Mouse (Mus musculus) brown adipose tissue, adult 24 weeks (tissue): ENCODE measurements around the gene Gm20661. TPM values are rescaled to one million over a fixed set of nuclear protein-coding genes. Genes with fewer than 3 reads are reported as not detected.
A peak's percentile ranks its signal among the peaks of the same experiment; 100 is the strongest.

Source experiments
- H3K27ac ChIP-seq: fragments of 200-500 bp; replicated peaks from 2 replicates; pipeline ENCODE4 v1.5.1; 2012; ENCODE audit warnings: low read depth, mild to moderate bottlenecking, low read length
- H3K4me1 ChIP-seq: fragments of 200-500 bp; 2 replicates; pipeline ENCODE4 v1.6.1; 2012; ENCODE audit warnings: low read length, mixed read lengths; ENCODE audit not compliant: control insufficient read depth, insufficient read depth, insufficient read length
- H3K4me3 ChIP-seq: fragments of 200-500 bp; 2 replicates; pipeline ENCODE4 v1.5.1; 2012; ENCODE audit warnings: low read depth, mild to moderate bottlenecking, low read length, moderate library complexity; ENCODE audit not compliant: insufficient read depth
- polyA plus RNA-seq: library from polyadenylated mRNA; stranded (reverse); fragments of >200 nt; gene quantifications from 2 replicates; pipeline ENCODE4 v1.2.4, GENCODE M21; 2012; ENCODE audit not compliant: missing spikeins, insufficient read depth, insufficient read length

Gene Gm20661
- polyA plus RNA-seq, 1 experiment, result not detected

DNA sequence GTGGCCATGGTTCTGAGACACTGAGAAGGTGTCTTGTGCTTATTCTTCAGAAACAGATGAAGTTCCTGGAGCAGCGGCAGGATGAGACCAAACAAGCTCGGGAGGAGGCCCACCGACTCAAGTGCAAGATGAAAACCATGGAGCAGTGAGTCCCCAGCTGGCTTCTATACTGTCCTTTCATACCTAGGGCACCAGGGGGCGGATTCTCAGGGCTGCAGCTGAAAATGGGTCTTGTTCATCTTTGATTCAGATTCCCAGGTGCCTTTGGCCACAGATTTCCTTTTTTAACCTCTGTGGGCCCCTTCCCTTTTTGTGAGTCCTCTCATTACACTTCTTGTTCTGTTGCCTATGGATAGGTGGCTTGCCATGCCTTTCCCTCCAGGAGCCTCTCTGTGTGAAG lies 21.9 kb upstream of the Gm20661 start:
- Histone ChIP-seq H3K4me3 (no peak overlapping the region), H3K4me1 (peaks cover 10% of the 10 kb centered on the region), H3K27ac (no peak overlapping the region)

- Histone ChIP-seq H3K4me3 (no peak overlapping the region), H3K4me1 (peaks cover 12% of the 10 kb centered on the region), H3K27ac (no peak overlapping the region)
Observed at GRCm38 (mm10) chr9:107961351-107961762, 21.5 kb upstream of the Gm20661 start.

GRCm38 (mm10) chr9:107961881-107962280 lies 21.0 kb upstream of the Gm20661 start:
- H3K4me3 ChIP-seq, result no peak overlapping the region
- peaks cover 12% of the 10 kb centered on the region for H3K4me1 ChIP-seq
- H3K27ac ChIP-seq, result no peak overlapping the region

DNA sequence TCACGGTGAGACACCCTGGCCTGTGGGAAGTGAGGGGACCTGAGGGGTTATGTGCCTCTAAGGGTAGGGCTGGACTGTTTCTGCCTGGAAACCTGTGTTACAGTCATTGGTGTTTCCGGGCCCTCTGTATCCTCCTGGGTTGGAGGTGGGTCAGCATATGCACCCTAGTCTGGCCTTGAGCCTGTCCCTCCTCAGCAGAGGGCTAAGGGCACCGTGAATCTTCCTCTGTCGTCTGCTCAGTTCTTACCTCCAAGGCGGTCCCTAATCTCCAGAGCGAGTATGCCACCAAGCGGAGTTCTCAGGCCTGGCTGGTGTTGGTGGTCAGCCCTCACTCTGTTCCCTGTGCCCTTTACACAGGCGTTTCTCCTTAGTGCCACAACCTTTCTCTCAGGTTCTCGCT lies 19.9 kb upstream of the Gm20661 start:
- Histone ChIP-seq H3K27ac (no peak overlapping the region), H3K4me3 (no peak overlapping the region), H3K4me1 (peaks cover 19% of the 10 kb centered on the region)

- Histone ChIP-seq H3K4me3 (no peak overlapping the region), H3K27ac (peak overlapping the region; percentile 98), H3K4me1 (peaks cover 24% of the 10 kb centered on the region)
Observed at GRCm38 (mm10) chr9:107963700-107964099, 19.2 kb upstream of the Gm20661 start.

DNA sequence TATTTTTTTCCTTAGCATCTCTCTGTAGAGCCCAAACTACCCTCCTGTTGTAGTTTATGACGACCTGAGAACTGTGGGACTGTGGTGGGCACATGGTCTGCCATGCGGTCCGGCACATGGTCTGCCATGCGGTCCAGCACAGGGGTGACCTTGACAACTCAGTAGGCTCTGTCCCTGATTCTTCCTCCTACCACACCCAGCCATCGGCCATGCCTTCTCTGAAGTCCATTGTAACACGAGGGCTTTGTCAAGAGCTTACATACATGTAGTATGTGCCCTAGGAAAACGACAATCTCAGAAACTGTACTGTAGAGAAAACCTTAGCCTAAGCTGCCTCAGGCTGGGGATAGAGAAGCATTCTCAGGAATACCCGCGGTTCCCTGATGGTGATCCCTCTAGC lies 18.2 kb upstream of the Gm20661 start:
- Histone ChIP-seq H3K4me1 (peaks cover 25% of the 10 kb centered on the region), H3K4me3 (no peak overlapping the region), H3K27ac (peak overlapping the region; percentile 98)

DNA sequence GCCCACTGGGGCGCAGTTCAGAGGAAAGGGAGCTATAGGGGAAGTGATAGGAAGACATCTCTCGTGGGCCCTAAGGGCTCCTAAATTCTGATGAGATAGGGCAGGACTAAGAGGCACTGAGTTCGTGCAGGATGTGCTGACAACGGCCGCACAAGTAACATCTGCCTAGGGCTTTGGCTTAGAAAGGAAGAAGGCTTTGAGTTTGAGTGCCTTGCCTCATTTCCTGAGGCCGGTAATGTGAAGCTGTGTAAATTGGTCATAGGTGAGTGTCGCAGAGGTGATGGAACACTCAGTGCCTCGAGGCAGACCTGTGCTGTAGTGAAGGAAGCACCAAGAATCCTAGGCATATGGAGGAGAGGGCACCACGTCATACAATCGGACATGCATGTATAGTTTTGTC lies 16.2 kb upstream of the Gm20661 start:
- Histone ChIP-seq H3K4me1 (peaks cover 37% of the 10 kb centered on the region), H3K4me3 (0 out of 2 replicates have a peak overlapping the region, but pooled peaks have one; percentile 2), H3K27ac (peak overlapping the region; percentile 98)

DNA sequence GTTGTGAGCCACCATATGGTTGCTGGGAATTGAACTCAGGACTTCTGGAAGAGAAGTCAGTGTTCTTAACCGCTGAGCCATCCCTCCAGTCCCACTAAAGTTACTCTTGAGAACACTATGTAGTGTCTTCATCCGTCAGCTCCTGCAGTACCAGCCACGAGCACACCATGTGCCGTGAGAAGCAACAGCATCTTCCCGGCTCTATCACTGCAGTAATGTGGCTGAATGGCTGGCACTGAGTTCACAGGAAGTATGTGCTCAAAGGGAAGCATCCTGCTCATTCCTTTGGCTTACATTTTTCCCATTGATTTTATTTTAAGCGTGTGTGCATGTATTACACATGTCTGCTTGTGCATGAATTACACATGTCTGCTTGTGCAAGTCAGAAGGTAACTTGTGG lies 15.4 kb upstream of the Gm20661 start:
- Histone ChIP-seq H3K4me3 (no peak overlapping the region), H3K27ac (peak overlapping the region; percentile 88), H3K4me1 (peaks cover 37% of the 10 kb centered on the region)

DNA sequence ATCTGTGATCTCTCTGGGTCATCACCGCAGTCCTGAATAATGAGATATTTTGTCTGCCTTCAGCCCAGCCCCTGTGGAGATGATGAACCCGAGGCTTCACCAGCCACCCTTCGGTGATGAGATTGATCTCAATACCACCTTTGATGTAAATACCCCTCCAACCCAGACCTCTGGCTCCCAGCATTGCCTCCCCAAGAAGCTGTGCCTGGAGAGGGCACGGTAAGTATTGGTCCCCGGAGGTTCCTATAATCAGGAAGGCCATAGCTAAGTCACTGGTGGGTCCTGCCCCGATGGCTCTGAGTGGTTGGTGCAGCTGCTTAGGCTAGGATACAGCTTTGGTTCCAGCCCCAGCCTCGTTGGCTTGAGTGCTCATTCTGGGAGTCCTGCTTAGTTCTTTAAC lies 14.3 kb upstream of the Gm20661 start:
- Histone ChIP-seq H3K27ac (peak overlapping the region; percentile 88), H3K4me3 (no peak overlapping the region), H3K4me1 (peaks cover 37% of the 10 kb centered on the region)

DNA sequence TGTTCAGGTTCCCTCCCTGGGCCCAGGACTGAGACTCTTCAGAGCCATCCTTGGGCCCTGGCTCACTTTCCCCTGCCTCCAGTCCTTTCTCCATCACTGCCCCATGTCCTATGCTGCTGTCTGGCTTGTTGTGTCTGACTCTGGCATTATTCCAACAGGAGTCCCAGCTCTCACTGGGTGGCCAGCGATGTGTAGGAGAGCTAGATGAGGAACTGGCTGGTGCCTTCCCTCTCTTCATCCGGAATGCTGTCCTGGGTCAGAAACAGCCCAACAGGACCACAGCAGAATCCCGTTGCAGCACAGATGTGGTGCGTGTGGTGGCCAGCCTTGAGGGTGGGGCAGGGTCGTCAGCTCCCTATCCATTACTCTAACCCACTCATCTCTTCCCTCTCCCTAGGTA lies 12.5 kb upstream of the Gm20661 start:
- Histone ChIP-seq H3K4me3 (no peak overlapping the region), H3K4me1 (peaks cover 35% of the 10 kb centered on the region), H3K27ac (no peak overlapping the region)

DNA sequence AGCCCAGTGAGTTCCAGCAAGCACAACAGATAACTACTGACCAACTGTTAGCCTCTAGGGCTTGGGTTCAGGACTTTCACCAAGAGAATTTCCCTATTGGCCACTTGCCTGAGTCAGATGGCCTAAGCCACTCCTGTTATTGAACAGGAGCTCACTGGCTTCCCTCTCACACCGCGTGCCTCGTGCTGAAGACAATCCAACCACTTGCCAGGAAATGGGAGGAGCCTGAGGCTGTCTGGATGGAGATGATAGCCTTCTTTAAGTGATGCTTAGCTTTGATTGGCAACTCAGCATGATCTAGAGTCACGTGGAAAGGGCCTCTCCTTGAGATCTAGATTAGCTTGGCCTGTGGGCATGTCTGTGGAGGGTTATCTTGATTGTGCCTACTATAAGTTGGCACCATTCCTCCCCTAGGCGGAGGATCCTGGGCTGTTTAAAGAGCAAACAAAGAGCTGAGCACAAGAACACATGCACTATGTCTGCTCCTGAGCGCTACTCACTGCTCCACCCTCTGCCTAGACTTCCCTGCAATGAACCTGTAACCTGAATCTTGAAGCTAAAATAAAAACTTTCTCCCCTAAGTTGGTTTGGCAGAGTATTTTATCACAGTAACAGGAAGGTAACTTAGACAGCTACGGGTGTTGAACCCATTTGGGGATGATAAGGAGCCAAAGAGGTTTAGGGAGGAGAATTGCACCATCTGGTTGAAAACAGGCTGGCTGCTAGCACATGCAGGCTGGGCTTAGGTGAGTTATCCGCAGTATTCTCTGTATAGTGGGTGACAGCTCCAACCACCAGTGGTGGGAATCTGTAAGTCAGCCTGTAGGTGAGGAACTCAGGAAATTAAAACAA lies 10.9 kb upstream of the Gm20661 start:
- peak overlapping the region; percentile 70 for H3K27ac ChIP-seq

DNA sequence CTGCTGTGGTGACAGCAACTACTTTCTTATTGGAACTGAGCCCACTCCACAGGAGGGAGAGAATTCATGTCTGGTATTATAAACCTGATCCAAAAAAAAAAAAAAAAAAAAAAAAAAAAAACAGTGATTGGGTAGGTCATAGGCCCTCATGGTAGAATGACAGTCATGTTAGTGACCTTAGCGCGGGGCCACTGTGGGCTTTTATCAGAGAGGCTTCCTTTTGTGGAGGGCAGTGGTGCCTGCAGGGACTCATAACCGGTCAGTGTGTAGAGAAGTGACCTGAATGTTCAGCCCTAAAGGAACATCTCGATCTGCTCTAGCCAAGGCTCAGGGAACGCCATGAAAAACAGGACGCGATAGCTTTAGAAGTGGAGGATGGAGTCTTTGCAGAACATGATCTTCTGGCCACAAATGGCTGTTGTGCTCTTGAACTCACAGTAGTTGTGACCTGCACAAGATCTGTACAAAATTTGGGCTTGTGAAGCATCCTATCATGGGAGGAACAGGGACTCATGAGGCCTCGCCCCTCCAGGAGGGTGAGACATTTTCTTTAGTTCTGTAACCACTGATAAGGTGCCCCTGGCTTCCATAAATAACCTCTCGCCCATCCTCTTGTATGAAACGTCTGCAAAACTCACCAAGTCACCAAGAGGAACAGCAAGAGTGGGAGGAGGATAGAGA lies 8.2 kb upstream of the Gm20661 start:
- H3K4me1 ChIP-seq, result peaks cover 25% of the 10 kb centered on the region
- H3K27ac ChIP-seq, result peak overlapping the region; percentile 86
- H3K4me3 ChIP-seq, result no peak overlapping the region

More for the DNA sequence above, 10.9 kb upstream of the Gm20661 start:
- Histone ChIP-seq H3K4me1 (peaks cover 37% of the 10 kb centered on the region), H3K4me3 (no peak overlapping the region)

DNA sequence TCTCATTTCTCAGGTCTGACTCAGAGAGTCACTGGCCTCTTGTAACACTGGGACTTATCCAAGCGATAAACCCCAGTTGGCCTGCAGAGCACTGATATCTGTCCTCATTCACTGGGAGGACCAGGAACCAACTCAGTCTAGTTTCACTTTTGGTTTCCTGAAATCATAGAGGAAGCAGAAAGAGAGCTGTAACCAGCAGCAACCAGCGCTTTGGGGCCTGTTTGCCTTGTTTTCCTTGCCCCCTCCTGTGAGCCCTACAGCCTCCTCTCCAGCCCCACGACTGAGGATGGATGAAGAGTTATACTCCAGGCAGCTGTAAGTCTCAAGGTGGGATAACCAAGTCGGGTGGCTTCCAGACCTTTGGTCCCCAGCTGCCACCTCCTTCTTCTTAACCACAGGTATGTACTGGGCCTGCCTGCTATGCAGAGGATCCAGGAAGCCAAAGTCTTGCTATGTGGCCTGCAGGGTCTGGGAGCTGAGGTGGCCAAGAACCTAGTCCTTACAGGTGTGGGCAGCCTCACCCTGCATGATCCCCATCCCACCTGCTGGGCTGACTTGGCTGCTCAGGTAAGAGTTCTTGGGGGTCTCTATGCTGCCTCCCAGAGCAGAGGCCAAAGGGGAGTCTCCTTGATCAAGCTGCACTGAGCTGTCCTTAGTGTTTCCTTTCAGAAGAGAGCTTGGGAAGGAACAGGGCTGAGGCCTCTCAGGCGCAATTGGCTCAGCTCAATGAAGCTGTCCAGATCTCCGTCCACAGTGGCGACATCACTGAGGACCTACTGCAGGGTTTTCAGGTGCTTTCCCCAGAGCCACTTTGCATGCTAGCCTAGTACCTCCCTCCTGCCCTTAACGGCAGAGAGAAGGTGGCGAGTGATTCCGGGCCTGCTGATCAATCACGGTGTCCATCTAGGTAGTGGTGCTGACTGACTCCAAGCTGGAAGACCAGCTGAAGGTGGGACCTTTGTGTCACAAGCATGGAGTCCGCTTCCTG lies 7.2 kb upstream of the Gm20661 start, which contains the start of gene Uba7:
Gene Uba7, plus strand, starts transcription at position 107 of the 988 bp plus-strand sequence.
- Histone ChIP-seq H3K4me3 (peak within 1 kb of the TSS; percentile 69), H3K4me1 (peaks cover 24% of the 10 kb centered on the region), H3K27ac (peak within 1 kb of the TSS; percentile 96)

GRCm38 (mm10) chr9:107978815-107979214 lies 4.0 kb upstream of the Gm20661 start:
- H3K27ac ChIP-seq, result no peak overlapping the region
- peaks cover 31% of the 10 kb centered on the region for H3K4me1 ChIP-seq
- no peak overlapping the region for H3K4me3 ChIP-seq
